Mouse (Mus musculus): Measurements from ENCODE around the gene Aspg.

The Aspg gene

DNA sequence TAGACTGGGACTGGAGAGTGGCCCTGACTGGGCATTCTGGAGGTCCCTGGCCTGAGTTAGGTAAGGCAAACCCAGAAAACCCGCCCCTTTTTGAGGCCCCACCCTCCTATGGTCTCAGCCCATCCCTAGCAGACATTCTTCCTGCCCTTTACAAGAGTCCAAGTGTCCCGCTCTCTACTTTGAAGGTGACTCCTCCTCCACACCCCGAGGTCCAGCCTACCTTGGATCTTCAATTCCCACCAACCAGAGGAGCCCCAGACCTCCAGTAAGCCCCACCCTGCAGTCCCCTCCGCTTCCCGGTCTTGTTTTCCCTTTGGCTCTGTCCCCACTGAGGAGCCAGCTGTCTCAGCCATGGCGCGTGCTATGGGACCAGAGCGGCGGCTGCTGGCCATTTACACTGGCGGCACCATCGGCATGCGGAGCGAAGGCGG lies at the start of gene Aspg:
Gene Aspg, plus strand, starts transcription at position 139 of the 431 bp plus-strand sequence.
- no peak for DNase-seq (ENCODE audit: low spot score)

DNA sequence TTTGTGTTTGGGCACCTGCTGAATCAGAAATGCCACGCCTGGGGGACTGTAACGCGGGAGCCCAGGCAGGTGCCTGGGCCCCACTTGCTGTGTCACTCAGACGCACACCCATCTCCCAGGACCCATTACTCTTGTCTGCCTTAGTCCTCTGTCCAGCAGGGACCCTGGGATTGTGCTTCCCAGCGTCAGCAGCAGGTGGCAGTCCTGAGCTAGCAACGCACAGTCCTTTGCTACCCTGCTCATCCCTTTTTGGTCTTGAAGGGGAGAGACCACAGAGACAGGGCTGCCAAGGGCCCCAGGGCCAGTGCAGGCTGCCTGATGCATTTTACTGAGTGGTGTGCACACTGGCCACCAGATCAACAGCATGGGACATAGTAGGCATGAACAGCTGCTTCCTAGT lies 28.8 kb upstream of the Aspg start:
- peak; percentile 79 for DNase-seq (ENCODE audit: low spot score)

DNA sequence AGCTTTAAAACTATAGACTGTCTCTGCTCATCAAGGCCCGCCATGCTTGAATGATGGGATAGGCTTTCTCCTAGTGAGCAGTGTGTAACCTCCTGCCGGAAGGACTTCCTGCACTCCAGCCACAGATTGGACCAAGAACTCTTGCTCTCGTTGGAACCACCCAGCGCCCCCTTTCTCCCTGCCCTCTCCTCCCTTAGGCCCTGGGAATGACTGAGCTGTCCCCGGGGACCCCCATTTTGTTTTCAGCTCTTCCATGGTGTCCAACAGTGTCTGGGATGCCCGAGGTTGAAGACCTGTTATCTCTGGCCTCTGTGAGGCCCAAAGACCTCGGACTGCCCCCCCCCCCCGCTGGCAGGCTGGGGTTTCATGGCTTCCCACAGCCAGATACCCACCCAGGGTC lies 26.6 kb upstream of the Aspg start:
- no peak for DNase-seq (ENCODE audit: low spot score)

DNA sequence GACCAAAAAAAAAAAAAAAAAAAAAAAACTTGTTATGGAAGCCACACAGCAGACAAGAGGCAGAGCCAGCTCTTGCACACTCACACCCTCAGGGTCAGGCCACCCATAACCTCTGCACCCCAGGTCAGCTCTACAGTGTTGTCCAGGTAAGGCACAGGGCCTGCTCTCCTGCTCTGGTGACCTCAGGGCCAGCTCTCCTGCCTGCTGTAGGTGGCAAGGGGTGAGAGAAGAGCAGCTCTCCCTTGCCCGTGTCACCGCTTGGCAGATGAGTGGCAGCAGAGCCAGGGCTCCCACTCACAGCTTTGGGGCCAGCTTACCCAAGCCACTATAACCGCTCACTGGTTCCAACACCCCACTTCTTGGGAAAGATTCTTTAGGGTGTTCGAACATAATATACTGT lies 25.6 kb upstream of the Aspg start:
- no peak for DNase-seq (ENCODE audit: low spot score)

DNA sequence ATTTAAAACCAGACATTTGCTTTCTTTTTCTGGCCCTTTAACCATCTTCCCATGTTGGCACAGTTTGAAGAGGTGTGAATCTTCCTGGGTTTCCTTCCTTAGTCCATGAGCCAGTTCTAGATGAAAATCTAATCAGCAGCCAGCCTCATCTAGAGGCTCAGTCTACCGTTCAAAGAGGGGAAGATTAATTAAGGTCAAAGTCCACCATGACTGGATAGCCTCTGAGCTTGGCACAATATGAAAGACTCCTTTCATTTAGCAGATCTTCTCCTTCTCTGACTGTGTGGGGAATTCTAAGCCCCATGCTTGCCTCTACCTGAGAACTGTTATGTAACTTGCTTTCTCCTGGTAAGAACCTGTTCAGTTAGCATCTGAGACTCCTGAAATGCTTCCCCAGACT lies 24.2 kb upstream of the Aspg start:
- no peak for DNase-seq (ENCODE audit: low spot score)

DNA sequence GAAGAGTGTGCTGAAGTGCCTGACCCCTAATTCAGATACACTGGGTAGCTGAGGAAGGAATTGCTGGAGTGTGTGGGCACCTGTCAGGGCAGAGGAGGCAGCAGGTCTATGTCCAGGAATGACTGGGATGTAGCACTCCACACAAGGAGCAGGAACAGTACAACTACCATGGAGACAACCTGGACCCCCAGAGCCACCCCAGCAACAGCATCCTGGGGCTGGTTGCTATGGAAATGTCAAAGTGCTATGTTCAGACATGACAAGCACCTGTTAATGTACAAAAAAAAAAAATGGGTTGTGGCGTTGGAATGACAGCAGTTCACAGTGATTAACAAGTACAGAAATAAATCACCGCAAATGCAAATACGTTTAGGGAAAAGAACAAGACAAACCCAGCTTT lies 20.2 kb upstream of the Aspg start:
- DNase-seq (ENCODE audit: low spot score): no peak

DNA sequence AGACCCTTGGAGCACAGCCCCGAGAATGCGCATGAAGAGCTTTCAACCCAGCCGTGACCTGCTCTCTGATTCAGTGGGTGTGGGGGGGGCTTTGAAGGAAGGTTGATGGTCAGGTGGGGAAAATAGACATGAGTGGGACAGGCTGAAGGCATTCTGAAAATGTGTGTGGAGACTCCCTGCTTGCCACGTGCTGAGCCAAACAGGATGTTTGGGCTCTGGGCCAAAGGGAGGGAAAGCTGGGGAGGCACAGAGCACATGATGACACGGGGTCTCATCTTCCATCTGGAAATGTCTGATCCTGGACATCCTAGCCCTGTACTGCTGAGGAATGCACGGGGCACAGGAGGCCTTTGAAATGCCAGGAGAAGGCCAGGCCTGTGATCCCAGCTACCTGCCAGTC lies 19.8 kb upstream of the Aspg start:
- no peak for DNase-seq (ENCODE audit: low spot score)

DNA sequence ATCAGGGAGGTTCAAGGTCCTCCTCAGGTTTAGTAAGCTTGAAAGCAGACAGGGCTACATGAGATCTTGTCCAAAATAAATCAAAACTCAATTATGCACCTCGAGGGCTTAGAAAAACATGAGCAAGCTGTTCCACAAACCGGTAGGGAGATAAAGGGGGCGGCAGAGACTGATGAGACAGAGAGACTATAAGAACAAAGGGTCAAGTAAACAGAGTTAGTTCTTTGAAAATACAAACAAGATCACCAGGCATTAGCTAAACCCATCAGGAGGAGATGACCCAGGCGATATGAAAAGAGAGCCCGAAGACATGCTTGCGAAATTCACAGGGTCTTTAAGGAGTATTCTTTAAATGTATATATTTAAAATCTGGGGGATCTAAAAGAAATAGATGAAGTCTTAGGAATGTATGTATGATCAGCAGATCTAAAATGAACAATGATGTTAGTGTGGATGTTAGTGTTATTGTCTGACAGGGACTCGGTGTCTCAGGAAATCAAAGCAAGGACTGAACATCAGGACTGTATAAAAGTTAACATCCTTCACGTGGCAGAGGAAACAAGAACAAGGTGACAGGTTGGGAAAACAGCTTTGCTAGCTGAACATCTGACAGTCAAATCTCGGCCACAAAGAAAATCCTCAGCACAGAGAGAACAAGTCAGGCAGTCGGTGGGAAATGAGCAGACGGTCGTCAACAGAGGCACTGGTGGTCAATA lies 17.7 kb upstream of the Aspg start:
- DNase-seq (ENCODE audit: low spot score): no peak

DNA sequence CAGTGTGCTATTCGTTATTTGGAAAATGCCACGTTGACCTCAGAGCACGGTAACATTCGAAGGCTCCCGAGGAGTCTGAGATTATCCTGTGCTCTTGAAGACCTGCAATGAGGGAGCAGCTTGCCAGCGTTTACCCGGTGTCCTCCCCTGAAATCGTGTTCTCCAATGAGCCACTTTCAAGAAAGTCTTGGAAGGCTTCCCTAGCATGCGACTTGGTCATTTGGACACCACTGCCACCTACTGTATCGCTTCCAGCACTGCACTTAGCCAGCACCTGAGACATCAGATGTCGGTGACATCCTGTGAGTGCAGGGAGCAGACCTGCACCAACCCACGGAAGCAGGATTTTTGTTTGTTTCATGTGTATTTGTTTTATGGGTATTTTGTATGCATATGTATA lies 15.4 kb upstream of the Aspg start:
- DNase-seq (ENCODE audit: low spot score): peak; percentile 62

DNA sequence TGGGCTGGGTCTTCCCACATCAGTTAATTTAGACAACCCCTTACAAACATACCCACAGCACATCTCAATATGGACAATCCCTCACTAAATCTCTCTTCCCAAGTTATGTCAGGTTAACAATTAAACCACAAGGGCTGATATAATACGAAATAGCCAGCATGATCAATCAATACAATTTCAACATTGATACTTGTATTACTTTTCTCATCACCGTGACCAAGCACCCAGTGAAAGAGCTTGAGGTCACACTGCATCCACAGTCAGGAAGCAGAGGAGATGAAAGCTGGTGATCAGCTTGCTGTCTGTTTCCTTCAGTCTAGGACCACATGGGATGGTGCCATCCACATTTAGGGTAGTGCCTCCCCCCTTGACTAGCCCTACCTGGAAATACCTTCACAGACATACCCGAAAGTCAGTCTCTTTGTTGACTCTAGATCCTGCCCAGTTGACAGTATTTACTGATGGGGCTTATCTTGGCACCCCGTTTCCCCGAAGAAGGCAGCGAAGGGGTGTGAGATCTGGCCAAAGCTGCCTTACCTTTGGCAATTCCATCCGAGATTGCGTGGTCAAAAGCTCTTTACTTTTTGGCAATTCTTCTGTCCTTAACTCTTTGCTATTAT lies 12.1 kb upstream of the Aspg start:
- no peak for DNase-seq (ENCODE audit: low spot score)

DNA sequence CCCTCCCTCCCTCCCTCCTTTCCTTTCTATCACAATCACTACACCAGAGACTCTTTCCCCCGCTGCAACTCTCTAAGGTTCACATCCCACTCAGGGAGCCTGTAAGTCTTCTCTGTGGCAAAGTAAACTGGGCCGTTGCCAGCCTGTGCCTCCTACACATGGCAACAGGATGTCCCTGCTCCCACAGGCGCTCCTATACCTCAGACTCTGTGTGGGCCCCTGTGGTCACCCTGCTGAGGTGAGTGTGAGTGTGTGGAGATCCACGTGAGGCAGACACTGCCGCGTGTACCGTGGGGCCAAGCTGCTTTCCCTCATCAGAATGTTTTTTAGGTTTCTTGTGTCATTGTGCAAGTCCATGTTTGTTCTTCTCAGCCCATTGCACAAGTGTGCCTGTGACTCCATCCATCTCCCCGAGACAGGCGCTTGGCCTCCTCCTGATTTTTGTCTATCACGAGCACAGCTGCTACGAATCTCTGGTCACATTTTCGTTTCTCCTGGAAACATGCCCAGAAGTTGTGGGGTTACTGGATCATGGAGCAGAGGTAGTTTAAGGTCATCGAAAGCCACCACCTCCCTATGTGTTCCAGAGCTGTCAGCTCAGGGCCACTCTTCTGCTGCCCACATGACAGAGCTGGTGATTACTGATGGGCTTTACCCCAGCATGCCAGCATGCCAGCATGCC lies 10.3 kb upstream of the Aspg start:
- DNase-seq (ENCODE audit: low spot score): no peak

DNA sequence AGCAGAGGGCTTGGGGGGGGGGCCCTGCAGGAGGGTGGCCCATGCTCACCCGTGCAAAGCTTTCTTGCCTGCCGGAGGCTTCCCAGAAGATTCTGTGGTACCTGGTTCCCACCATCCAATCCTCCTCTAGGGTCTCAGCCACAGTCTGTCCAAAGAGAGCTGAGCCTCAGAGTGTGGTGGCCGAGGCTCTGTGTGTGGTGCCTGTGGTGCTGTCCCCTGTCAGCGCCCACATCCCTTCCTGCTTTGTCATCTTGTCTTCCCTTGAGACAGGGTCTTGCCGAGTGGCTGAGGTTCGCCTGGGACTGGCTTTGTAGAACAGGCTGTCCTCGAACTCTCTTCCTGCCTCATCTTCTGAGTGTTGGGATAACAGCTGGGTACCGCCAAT lies 9.8 kb upstream of the Aspg start:
- DNase-seq (ENCODE audit: low spot score): no peak

DNA sequence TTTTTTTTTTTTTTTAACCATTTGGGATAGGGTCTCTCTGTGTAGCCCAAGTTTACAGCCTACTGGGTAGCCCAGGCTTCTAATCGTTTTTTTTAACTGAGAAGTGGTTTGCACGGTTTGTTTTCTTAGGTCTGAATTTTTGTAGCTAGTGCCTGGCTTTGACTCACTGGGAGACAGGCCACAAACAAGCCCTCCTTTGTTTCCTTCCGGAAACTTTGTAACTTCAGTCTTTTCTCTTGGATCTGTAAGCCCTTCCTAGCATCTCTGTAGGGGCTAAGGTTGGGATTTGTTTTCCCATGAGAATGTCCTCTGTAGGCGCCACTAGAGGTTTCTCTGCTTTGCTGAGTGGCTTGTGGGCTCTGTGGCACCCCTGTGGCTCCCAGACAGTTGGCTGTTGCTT lies 6.4 kb upstream of the Aspg start:
- no peak for DNase-seq (ENCODE audit: low spot score)

DNA sequence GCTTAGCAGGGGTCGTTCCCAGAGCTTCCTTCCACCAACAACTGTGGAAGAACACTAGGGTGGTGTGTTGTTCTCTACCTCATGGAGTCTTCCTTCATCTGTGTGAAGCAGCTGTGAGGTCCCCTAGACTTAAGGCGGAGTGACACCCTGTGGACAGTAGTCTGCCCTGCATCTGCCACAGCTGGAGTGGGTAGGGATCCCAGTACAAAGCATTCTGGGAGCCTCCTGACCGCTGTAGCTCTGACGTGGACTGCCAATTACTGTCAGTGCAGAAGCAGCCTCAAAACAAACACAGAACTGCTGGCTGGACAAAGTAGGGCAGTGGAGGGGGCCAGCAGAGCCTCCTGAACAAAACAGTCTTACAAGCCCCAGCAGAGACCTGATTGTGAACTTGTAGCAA lies 5.4 kb upstream of the Aspg start:
- no peak for DNase-seq (ENCODE audit: low spot score)

DNA sequence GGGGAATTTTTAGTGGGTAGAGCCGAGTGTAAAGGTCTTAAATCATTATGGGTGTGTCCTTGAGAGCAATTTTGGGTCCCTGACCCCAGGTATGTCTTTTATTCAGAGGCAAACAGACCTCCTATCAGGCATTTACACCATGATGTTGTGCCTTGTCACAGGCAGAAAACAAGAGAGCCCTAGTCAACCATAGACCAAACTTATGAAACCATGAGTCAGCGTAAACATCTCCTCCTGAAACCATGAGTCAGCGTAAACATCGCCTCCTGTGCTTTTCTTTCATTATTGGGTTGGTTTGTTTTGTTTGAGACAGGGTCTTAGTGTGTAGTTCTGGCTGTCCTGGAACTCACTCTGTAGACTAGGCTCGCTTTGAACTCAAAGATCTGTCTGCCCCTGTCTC lies 3.3 kb upstream of the Aspg start:
- DNase-seq (ENCODE audit: low spot score): no peak

DNA sequence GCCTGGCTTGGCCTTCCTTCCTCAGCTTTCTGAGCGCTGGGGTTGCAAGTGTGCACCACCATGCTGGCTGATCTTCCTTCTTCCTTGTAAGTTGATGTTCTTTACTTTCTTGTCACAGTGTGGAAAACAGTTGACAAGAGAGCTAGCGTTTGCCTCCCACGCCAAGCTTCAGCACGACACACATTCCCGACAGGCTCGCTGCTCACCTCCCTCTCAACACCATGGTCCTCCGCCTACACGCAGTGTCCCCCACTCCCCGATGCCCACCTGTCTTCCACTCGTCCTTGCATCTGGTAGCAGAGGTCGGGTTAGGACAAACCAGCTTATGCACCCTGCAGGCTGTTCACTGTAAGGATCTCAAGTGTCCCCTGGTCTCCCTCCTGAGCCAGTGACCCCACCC lies 1.6 kb upstream of the Aspg start:
- DNase-seq (ENCODE audit: low spot score): no peak

DNA sequence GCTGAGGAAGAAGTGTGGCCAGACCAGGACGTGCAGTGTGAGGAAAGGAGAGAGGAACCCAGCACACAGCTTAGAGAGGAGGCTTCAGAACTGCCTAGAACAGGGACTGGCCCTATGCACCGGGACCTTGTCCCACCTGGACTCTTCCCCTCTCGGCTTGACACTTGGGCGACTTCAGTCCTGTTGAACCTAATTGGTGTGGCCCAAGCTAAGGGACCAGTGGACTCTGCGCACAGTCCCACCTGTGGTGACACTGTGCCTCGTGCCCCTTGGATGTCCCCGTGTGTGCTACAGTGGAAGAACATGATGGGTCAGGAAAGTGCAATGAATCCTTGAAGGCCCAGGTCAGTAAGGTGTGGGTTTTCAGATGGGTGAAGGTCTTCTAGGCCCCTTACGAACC lies 1.2 kb downstream of the Aspg start:
- no peak for DNase-seq (ENCODE audit: low spot score)

DNA sequence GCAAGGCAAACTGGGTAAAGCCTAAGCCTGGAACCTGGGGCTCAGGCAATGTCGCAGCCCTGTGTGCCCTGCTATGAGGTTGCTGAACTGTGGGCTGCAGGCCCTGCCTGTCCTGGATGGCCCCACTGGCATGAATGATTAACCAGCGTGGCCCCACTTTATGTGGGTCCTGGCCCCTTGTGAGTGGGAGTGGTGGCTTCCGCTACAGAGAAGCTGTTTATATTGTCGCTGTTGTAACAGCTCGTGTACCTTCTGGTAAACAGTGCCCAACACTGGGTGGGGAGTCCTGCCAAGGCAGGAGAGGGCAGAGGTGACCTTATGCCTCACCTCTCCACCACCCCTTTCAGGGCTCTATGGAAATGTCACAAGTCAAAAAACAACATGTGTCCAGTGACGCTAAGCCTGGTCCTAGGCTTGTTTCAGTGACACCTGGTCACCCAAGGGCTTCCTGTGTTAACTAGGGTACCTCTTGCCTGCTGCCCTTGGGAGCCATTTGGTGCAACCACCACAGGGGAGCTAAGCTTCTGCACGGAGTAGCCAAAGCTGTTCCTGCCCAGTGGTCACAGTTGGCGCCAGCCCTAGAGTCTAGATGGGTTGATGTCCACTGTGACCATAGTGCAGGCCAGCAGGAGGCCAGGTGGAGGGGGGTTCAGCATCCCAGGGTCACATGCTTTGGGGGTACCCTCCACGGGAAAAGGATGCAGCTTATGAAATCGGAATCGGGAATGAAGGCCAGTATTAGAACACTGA lies 2.4 kb downstream of the Aspg start:
- DNase-seq (ENCODE audit: low spot score): no peak

DNA sequence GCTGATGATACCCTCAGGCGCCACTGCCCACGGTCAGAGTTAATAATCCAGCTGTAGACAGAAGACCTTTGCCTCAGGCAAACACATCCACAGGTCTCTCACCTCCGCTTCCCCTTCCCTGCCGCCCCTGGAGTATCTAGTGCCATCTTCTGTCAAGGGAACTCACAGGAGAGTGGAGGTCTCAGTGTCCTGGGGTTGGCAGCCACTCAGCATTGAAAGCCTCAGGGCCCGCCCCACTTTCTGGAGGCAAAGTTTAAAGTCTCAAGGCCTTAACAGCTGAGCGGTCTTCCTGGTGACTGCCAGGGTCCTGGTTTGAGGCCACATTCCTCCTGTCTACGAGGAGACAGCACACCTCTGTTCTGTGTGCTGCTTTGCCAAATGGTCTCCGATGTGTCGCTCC lies 3.2 kb downstream of the Aspg start:
- DNase-seq (ENCODE audit: low spot score): no peak

DNA sequence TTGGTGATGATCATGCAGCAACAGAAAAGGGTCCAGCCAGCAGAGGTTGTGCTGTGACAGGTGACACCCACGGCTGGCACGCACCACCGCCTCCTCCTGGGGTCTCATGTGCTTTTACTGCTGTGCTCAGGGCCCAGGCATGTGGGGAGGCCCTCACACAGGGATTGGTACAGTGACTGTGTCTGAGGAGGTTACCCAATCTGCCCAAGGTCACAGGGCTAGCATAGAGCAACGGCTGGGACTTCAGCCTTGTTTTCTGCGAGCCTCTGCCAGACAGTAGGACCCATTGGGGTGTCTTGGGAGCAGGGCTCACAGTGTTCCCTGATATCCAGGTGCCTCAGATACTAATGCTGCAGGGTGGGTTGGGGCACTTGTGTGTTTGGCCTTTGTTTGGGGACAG lies 4.8 kb downstream of the Aspg start:
- no peak for DNase-seq (ENCODE audit: low spot score)

DNA sequence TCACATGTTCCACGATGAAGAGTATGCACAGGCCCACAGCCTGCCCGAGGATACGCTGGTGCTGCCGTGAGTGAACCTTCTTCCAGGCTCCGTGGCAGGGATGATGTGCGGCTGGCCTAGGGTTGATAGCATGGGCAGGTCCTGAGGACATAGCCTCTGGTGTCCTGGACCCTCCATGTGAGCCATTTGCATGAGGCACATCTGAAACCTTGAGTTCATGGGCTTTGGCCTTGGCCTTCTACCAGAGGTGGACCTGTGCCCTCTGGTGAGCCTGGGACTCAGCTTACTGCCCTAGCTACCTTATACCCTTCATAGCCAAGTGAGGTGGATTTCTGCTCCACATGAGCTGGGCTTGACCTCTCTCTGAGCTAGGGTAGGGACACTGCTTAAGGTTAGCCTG lies 5.8 kb downstream of the Aspg start:
- no peak for DNase-seq (ENCODE audit: low spot score)

DNA sequence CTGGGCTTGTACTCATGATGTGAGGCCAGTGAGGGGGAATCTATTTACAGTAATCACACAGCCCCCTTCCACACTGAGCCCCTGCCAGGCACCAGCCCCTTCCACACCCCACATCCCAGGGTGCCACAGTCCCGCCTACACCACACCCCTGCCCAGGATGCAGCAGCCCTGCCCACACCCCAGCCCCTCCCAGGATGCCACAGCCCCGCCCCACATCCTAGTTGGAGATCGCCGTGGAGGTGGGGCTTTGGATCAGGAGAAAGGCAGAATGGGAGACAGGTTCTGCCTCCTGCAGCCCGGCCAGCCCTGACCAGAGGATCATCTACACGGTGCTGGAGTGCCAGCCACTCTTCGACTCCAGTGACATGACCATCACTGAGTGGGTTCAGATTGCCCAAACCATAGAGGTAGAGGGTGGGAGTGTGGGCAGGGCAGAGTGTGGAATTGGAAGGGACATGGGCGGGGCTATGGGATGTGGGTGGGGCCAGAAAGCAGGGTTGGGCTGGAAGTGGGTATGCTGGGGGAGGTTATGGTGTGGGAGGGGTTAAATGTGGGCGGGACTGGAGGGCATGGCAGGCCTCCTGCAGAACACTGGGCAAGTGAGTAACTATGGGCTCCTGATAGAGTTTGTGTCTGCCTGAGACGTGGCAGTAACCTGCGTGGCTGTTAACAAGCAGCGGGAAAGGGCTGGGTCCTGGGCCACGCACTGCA lies 6.4 kb downstream of the Aspg start:
- no peak for DNase-seq (ENCODE audit: low spot score)
